Mouse (Mus musculus) limb, embryonic 12.5 days (tissue): ENCODE data around the gene Thsd4. TPM values are rescaled to one million over a fixed set of nuclear protein-coding genes. Genes with fewer than 3 reads are reported as not detected.
"Not testable (repeated sequence)": the region's sequence is repeated elsewhere in the genome, so short reads cannot be mapped to it uniquely, and the experiment has no call there.

ENCODE experiments used
- ATAC-seq: fragments of 200-750 bp; cut with Nextera tagmentation; 2 replicates; pipeline ENCODE4 v1.8.0; 2017; ENCODE audit warnings: low read depth, moderate TSS enrichment; ENCODE audit not compliant: insufficient number of reproducible peaks, insufficient read depth, low FRiP score, low TSS enrichment
- H3K27ac ChIP-seq: fragments of 300-500 bp; sonication (generic); 2 replicates; pipeline ENCODE4 v1.5.1; 2016; ENCODE audit warnings: mild to moderate bottlenecking, moderate library complexity
- H3K27me3 ChIP-seq: fragments of 300-500 bp; sonication (generic); 2 replicates; pipeline ENCODE4 v1.6.1; 2016; ENCODE audit warnings: mild to moderate bottlenecking, moderate library complexity
- H3K36me3 ChIP-seq: fragments of 300-500 bp; sonication (generic); 2 replicates; pipeline ENCODE4 v1.6.1; 2016; ENCODE audit warnings: mild to moderate bottlenecking, moderate library complexity
- H3K4me1 ChIP-seq: fragments of 300-500 bp; sonication (generic); replicated peaks from 2 replicates; pipeline ENCODE4 v1.6.1; 2016
- H3K4me2 ChIP-seq: fragments of 300-500 bp; sonication (generic); 2 replicates; pipeline ENCODE4 v1.6.1; 2016; ENCODE audit warnings: mild to moderate bottlenecking, moderate library complexity
- H3K4me3 ChIP-seq: fragments of 300-500 bp; sonication (generic); replicated peaks from 2 replicates; pipeline ENCODE4 v1.5.1; 2016; ENCODE audit warnings: mild to moderate bottlenecking
- H3K9ac ChIP-seq: fragments of 300-500 bp; sonication (generic); replicated peaks from 2 replicates; pipeline ENCODE4 v1.6.1; 2016; ENCODE audit warnings: mild to moderate bottlenecking, moderate library complexity
- H3K9me3 ChIP-seq: fragments of 300-500 bp; sonication (generic); 2 replicates; pipeline ENCODE4 v1.6.1; 2016; ENCODE audit warnings: mild to moderate bottlenecking, moderate library complexity
- WGBS: fragments of 180-500 bp; shearing (Covaris S2); methylation state at CpG from one replicate; pipeline ENCODE4 v1.1.7; 2016; 5-methylcytosine and 5-hydroxymethylcytosine counted together
- polyA plus RNA-seq: library from polyadenylated mRNA; unstranded; fragments of >200 nt; fragmentation: Nextera tagmentation; extraction: Ambion mirVana; gene quantifications from 2 replicates; pipeline ENCODE4 v1.2.1, GENCODE M21; 2016

Thsd4 gene
- polyA plus RNA-seq, 1 experiment from 2014 or later = 27.0 TPM

- Histone ChIP-seq H3K4me3 (no peak overlapping the region), H3K9ac (no peak overlapping the region), H3K4me1 (no peaks in the 10 kb centered on the region), H3K27ac (no peak overlapping the region), H3K9me3 (no peaks in the 10 kb centered on the region), H3K27me3 (no peaks in the 10 kb centered on the region), H3K4me2 (no peak overlapping the region), H3K36me3 (peaks cover 24% of the 10 kb centered on the region)
- WGBS = 86% methylated on average over 4 of the region's 4 CpGs
- no peak for ATAC-seq
These were observed 550.6 kb downstream of the Thsd4 start for GRCm38 (mm10) chr9:59971263-59971662.

GRCm38 (mm10) chr9:59969383-59969782, 552.5 kb downstream of the Thsd4 start:
- H3K27me3 ChIP-seq = no peaks in the 10 kb centered on the region
- no peaks in the 10 kb centered on the region for H3K9me3 ChIP-seq
- H3K36me3 ChIP-seq = peaks cover 24% of the 10 kb centered on the region
- ATAC-seq = no peak
- no peak overlapping the region for H3K4me3 ChIP-seq
- no peak overlapping the region for H3K9ac ChIP-seq
- peaks cover 16% of the 10 kb centered on the region for H3K4me1 ChIP-seq
- H3K4me2 ChIP-seq = no peak overlapping the region
- WGBS = 29% methylated on average over 6 of the region's 6 CpGs
- H3K27ac ChIP-seq = no peak overlapping the region

- Histone ChIP-seq H3K4me3 (no peak overlapping the region), H3K9ac (no peak overlapping the region), H3K4me2 (no peak overlapping the region), H3K36me3 (no peaks in the 10 kb centered on the region), H3K27ac (no peak overlapping the region), H3K4me1 (peaks cover 35% of the 10 kb centered on the region), H3K27me3 (no peaks in the 10 kb centered on the region), H3K9me3 (no peaks in the 10 kb centered on the region)
- ATAC-seq = no peak
- WGBS = 77% methylated on average over 10 of the region's 10 CpGs
These were observed 556.8 kb downstream of the Thsd4 start for GRCm38 (mm10) chr9:59965046-59965445.

- H3K27ac ChIP-seq = peak overlapping the region; percentile 29; the same call in 1 of the 2 replicates
- no peak overlapping the region for H3K4me2 ChIP-seq
- WGBS = 29% methylated on average over 3 of the region's 3 CpGs
- H3K4me3 ChIP-seq = no peak overlapping the region
- peaks cover 35% of the 10 kb centered on the region for H3K4me1 ChIP-seq
- no peaks in the 10 kb centered on the region for H3K9me3 ChIP-seq
- no peaks in the 10 kb centered on the region for H3K36me3 ChIP-seq
- no peaks in the 10 kb centered on the region for H3K27me3 ChIP-seq
- no peak for ATAC-seq
- H3K9ac ChIP-seq = no peak overlapping the region
These were observed 557.5 kb downstream of the Thsd4 start for GRCm38 (mm10) chr9:59964367-59964766.

- no peaks in the 10 kb centered on the region for H3K9me3 ChIP-seq
- H3K4me2 ChIP-seq = no peak overlapping the region
- no peaks in the 10 kb centered on the region for H3K27me3 ChIP-seq
- no peaks in the 10 kb centered on the region for H3K36me3 ChIP-seq
- H3K27ac ChIP-seq = no peak overlapping the region
- no peak for ATAC-seq
- H3K4me3 ChIP-seq = no peak overlapping the region
- peaks cover 35% of the 10 kb centered on the region for H3K4me1 ChIP-seq
- WGBS = 55% methylated on average over 14 of the region's 14 CpGs
- H3K9ac ChIP-seq = no peak overlapping the region
These were observed 560.5 kb downstream of the Thsd4 start for GRCm38 (mm10) chr9:59961201-59961955.

- no peaks in the 10 kb centered on the region for H3K27me3 ChIP-seq
- H3K27ac ChIP-seq = 0 out of 2 replicates have a peak within 1 kb of the TSS, but pooled peaks have one; percentile 18
- no peak for ATAC-seq
- H3K9ac ChIP-seq = no peak within 1 kb of the TSS
- peaks cover 39% of the 10 kb centered on the region for H3K4me1 ChIP-seq
- no peaks in the 10 kb centered on the region for H3K36me3 ChIP-seq
- no peak within 1 kb of the TSS for H3K4me2 ChIP-seq
- H3K4me3 ChIP-seq = no peak within 1 kb of the TSS
- no peaks in the 10 kb centered on the region for H3K9me3 ChIP-seq
- WGBS = 79% methylated on average over 10 of the region's 10 CpGs
These were observed 561.3 kb downstream of the Thsd4 start, which contains the start of gene Nr2e3 for GRCm38 (mm10) chr9:59960559-59960958. Nr2e3 (minus strand) TSS chr9:59960659.

- 3% methylated on average over 8 of the region's 8 CpGs for WGBS
- Histone ChIP-seq H3K4me2 (no peak overlapping the region), H3K27ac (no peak overlapping the region), H3K4me1 (peaks cover 33% of the 10 kb centered on the region), H3K9ac (no peak overlapping the region), H3K9me3 (no peaks in the 10 kb centered on the region), H3K27me3 (no peaks in the 10 kb centered on the region), H3K36me3 (no peaks in the 10 kb centered on the region), H3K4me3 (no peak overlapping the region)
- ATAC-seq = peak; percentile 74
These were observed 562.6 kb downstream of the Thsd4 start for GRCm38 (mm10) chr9:59959276-59959675.

GRCm38 (mm10) chr9:59958115-59958514, 563.7 kb downstream of the Thsd4 start:
- not testable (repeated sequence) for H3K27ac ChIP-seq

GRCm38 (mm10) chr9:59956496-59956895, 565.4 kb downstream of the Thsd4 start:
- Histone ChIP-seq H3K27ac (0 out of 2 replicates have a peak overlapping the region, but pooled peaks have one; percentile 7), H3K36me3 (no peaks in the 10 kb centered on the region), H3K4me1 (peaks cover 37% of the 10 kb centered on the region), H3K4me2 (peak overlapping the region; percentile 31), H3K4me3 (peak overlapping the region; percentile 11), H3K9me3 (no peaks in the 10 kb centered on the region), H3K27me3 (no peaks in the 10 kb centered on the region), H3K9ac (no peak overlapping the region)
- 32% methylated on average over 6 of the region's 6 CpGs for WGBS
- no peak for ATAC-seq

More at GRCm38 (mm10) chr9:59958115-59958514, 563.7 kb downstream of the Thsd4 start:
- H3K27me3 ChIP-seq, H3K36me3 ChIP-seq, H3K9me3 ChIP-seq, H3K4me3 ChIP-seq, H3K4me2 ChIP-seq, H3K9ac ChIP-seq, ATAC-seq: not testable (repeated sequence)
- peaks cover 37% of the 10 kb centered on the region for H3K4me1 ChIP-seq
- WGBS = 28% methylated on average over 1 of the region's 1 CpGs

GRCm38 (mm10) chr9:59955692-59956091, 566.2 kb downstream of the Thsd4 start:
- Histone ChIP-seq H3K36me3 (no peaks in the 10 kb centered on the region), H3K4me3 (no peak overlapping the region), H3K4me2 (peak overlapping the region; percentile 31; the same call in 1 of the 2 replicates), H3K27me3 (no peaks in the 10 kb centered on the region), H3K27ac (peak overlapping the region; percentile 58), H3K9ac (no peak overlapping the region), H3K9me3 (no peaks in the 10 kb centered on the region), H3K4me1 (peaks cover 31% of the 10 kb centered on the region)
- WGBS = 74% methylated on average over 6 of the region's 6 CpGs
- ATAC-seq = no peak

- Histone ChIP-seq H3K27ac (peak overlapping the region; percentile 58), H3K36me3 (no peaks in the 10 kb centered on the region), H3K9me3 (no peaks in the 10 kb centered on the region), H3K4me3 (no peak overlapping the region), H3K4me1 (peaks cover 31% of the 10 kb centered on the region), H3K9ac (no peak overlapping the region), H3K4me2 (no peak overlapping the region), H3K27me3 (no peaks in the 10 kb centered on the region)
- ATAC-seq = no peak
- 30% methylated on average over 3 of the region's 3 CpGs for WGBS
These were observed 566.6 kb downstream of the Thsd4 start for GRCm38 (mm10) chr9:59955199-59955598.
